Mouse (Mus musculus) kidney, adult 11 months (tissue): Measurements from ENCODE around the gene Gtpbp1.

Source experiments
- DNase-seq: peaks from one replicate; pipeline ENCODE4 v3.0.0; 2022

Gene Gtpbp1

GRCm38 (mm10) chr15:79755977-79756625, 65.5 kb downstream of the Gtpbp1 start:
- no peak for DNase-seq

- no peak for DNase-seq
Observed at GRCm38 (mm10) chr15:79757118-79757517, 66.5 kb downstream of the Gtpbp1 start.

- no peak for DNase-seq
Observed at GRCm38 (mm10) chr15:79760956-79761355, 70.3 kb downstream of the Gtpbp1 start.

GRCm38 (mm10) chr15:79763001-79763400, 72.4 kb downstream of the Gtpbp1 start:
- no peak for DNase-seq

GRCm38 (mm10) chr15:79763601-79764246, 73.1 kb downstream of the Gtpbp1 start:
- no peak for DNase-seq

GRCm38 (mm10) chr15:79764539-79765267, 74.1 kb downstream of the Gtpbp1 start:
- DNase-seq, result no peak

- DNase-seq, result peak; percentile 84
Observed at GRCm38 (mm10) chr15:79765361-79765760, 74.7 kb downstream of the Gtpbp1 start.

GRCm38 (mm10) chr15:79766168-79766567, 75.5 kb downstream of the Gtpbp1 start:
- DNase-seq, result no peak

- no peak for DNase-seq
Observed at GRCm38 (mm10) chr15:79766586-79767071, 76.0 kb downstream of the Gtpbp1 start.

GRCm38 (mm10) chr15:79767327-79767961, 76.8 kb downstream of the Gtpbp1 start:
- DNase-seq, result no peak

- no peak for DNase-seq
Observed at GRCm38 (mm10) chr15:79768302-79768701, 77.7 kb downstream of the Gtpbp1 start.

- no peak for DNase-seq
Observed at GRCm38 (mm10) chr15:79770629-79771240, 80.1 kb downstream of the Gtpbp1 start.
